Mouse (Mus musculus): Measurements from ENCODE around the gene Unc13c.

GRCm38 (mm10) chr9:73472568-73472967 lies 496.2 kb downstream of the Unc13c start:
- TF ChIP-seq EP300 (IDR thresholded peaks at IDR 0.05) (no peak), CTCF (IDR thresholded peaks at IDR 0.05) (no peak)

All from lung, postnatal 0 days (tissue).